Mouse (Mus musculus): Measurements from ENCODE around the gene Sema4a. TPM values are rescaled to one million over a fixed set of nuclear protein-coding genes. Genes with fewer than 3 reads are reported as not detected.

Gene Sema4a
- polyA plus RNA-seq, 1 experiment from 2014 or later, result 19.0 TPM

GRCm38 (mm10) chr3:88449395-88450023, 11.5 kb downstream of the Sema4a start:
- Histone ChIP-seq H3K27me3 (replicated peaks; ENCODE audit: control insufficient read depth, insufficient read depth, low read length) (peaks cover 18% of the 10 kb centered on the region), H3K9ac (ENCODE audit: low read depth, low read length) (peak overlapping the region; percentile 5; the same call in 1 of the 2 replicates), H3K9me3 (ENCODE audit: control insufficient read depth, low read length) (no peaks in the 10 kb centered on the region), H3K4me2 (peak overlapping the region; percentile 46), H3K36me3 (ENCODE audit: control insufficient read depth, insufficient read depth, low read length) (no peaks in the 10 kb centered on the region), H3K4me3 (ENCODE audit: low read depth, low read length) (0 out of 2 replicates have a peak overlapping the region, but pooled peaks have one; percentile 22), H3K27ac (ENCODE audit: low read depth, low read length) (no peak overlapping the region), H3K4me1 (replicated peaks; ENCODE audit: control insufficient read depth, insufficient read depth, low read length) (peaks cover 17% of the 10 kb centered on the region)
- DNase-seq (ENCODE audit: low spot score) (no peak), ATAC-seq (replicated peaks; ENCODE audit: low FRiP score) (no peak)
- 12% methylated on average over 21 of the region's 21 CpGs for WGBS

DNA sequence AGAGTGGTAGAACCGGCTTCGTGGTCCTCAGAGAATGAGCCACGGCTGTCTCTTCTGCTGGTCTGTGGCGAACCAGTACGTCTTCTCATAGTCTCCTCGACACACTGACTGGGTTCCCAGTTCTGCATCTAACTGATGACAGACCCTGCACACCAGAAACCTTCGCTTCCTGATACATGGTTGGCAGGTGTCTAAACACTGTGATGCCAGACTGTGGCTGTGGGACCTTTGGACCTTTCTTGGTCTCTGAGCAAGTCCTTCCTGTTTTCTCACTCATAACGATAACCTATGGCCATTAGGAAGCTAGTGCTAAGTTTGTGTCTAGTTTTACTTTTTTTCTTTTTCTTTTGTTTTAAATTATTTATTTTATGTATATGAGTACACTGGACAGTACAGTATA, 12.5 kb downstream of the Sema4a start:
- ATAC-seq (replicated peaks; ENCODE audit: low FRiP score) (no peak), DNase-seq (ENCODE audit: low spot score) (no peak)
- no peak overlapping the region for H3K4me2 ChIP-seq
- no peak overlapping the region for H3K4me3 ChIP-seq (ENCODE audit: low read depth, low read length)
- H3K4me1 ChIP-seq (replicated peaks; ENCODE audit: control insufficient read depth, insufficient read depth, low read length), result peaks cover 12% of the 10 kb centered on the region
- no peaks in the 10 kb centered on the region for H3K9me3 ChIP-seq (ENCODE audit: control insufficient read depth, low read length)
- no peak overlapping the region for H3K9ac ChIP-seq (ENCODE audit: low read depth, low read length)
- H3K27me3 ChIP-seq (replicated peaks; ENCODE audit: control insufficient read depth, insufficient read depth, low read length), result peaks cover 16% of the 10 kb centered on the region
- no peak overlapping the region for H3K27ac ChIP-seq (ENCODE audit: low read depth, low read length)
- WGBS, result 73% methylated on average over 8 of the region's 8 CpGs
- no peaks in the 10 kb centered on the region for H3K36me3 ChIP-seq (ENCODE audit: control insufficient read depth, insufficient read depth, low read length)

GRCm38 (mm10) chr3:88447676-88448183, 13.3 kb downstream of the Sema4a start:
- Histone ChIP-seq H3K27ac (ENCODE audit: low read depth, low read length) (no peak overlapping the region), H3K9ac (ENCODE audit: low read depth, low read length) (no peak overlapping the region), H3K4me3 (ENCODE audit: low read depth, low read length) (no peak overlapping the region), H3K4me2 (no peak overlapping the region), H3K4me1 (replicated peaks; ENCODE audit: control insufficient read depth, insufficient read depth, low read length) (peaks cover 14% of the 10 kb centered on the region), H3K36me3 (ENCODE audit: control insufficient read depth, insufficient read depth, low read length) (no peaks in the 10 kb centered on the region), H3K27me3 (replicated peaks; ENCODE audit: control insufficient read depth, insufficient read depth, low read length) (peaks cover 14% of the 10 kb centered on the region), H3K9me3 (ENCODE audit: control insufficient read depth, low read length) (no peaks in the 10 kb centered on the region)
- DNase-seq (ENCODE audit: low spot score), result no peak
- WGBS, result 49% methylated on average over 8 of the region's 8 CpGs
- ATAC-seq (replicated peaks; ENCODE audit: low FRiP score), result no peak; the same call in 1 of the 2 replicates

GRCm38 (mm10) chr3:88446471-88447123, 14.4 kb downstream of the Sema4a start:
- H3K4me1 ChIP-seq (replicated peaks; ENCODE audit: control insufficient read depth, insufficient read depth, low read length), result peaks cover 14% of the 10 kb centered on the region
- no peak overlapping the region for H3K4me3 ChIP-seq (ENCODE audit: low read depth, low read length)
- no peak overlapping the region for H3K4me2 ChIP-seq
- H3K9ac ChIP-seq (ENCODE audit: low read depth, low read length), result no peak overlapping the region
- ATAC-seq (replicated peaks; ENCODE audit: low FRiP score), result no peak
- 53% methylated on average over 8 of the region's 8 CpGs for WGBS
- H3K27me3 ChIP-seq (replicated peaks; ENCODE audit: control insufficient read depth, insufficient read depth, low read length), result peaks cover 14% of the 10 kb centered on the region
- DNase-seq (ENCODE audit: low spot score), result no peak
- H3K36me3 ChIP-seq (ENCODE audit: control insufficient read depth, insufficient read depth, low read length), result no peaks in the 10 kb centered on the region
- H3K27ac ChIP-seq (ENCODE audit: low read depth, low read length), result no peak overlapping the region
- H3K9me3 ChIP-seq (ENCODE audit: control insufficient read depth, low read length), result no peaks in the 10 kb centered on the region

- Histone ChIP-seq H3K36me3 (ENCODE audit: control insufficient read depth, insufficient read depth, low read length) (no peaks in the 10 kb centered on the region), H3K4me1 (replicated peaks; ENCODE audit: control insufficient read depth, insufficient read depth, low read length) (peaks cover 11% of the 10 kb centered on the region), H3K4me3 (ENCODE audit: low read depth, low read length) (no peak overlapping the region), H3K27me3 (replicated peaks; ENCODE audit: control insufficient read depth, insufficient read depth, low read length) (peaks cover 8% of the 10 kb centered on the region), H3K27ac (ENCODE audit: low read depth, low read length) (no peak overlapping the region), H3K9ac (ENCODE audit: low read depth, low read length) (peak overlapping the region; percentile 36; the same call in 1 of the 2 replicates), H3K4me2 (no peak overlapping the region), H3K9me3 (ENCODE audit: control insufficient read depth, low read length) (no peaks in the 10 kb centered on the region)
- 0 out of 2 replicates have a peak, but pooled peaks have one; percentile 29 for ATAC-seq (replicated peaks; ENCODE audit: low FRiP score)
- no peak for DNase-seq (ENCODE audit: low spot score)
- WGBS, result 56% methylated on average over 7 of the region's 7 CpGs
Observed at GRCm38 (mm10) chr3:88442888-88443287, 18.1 kb downstream of the Sema4a start.

DNA sequence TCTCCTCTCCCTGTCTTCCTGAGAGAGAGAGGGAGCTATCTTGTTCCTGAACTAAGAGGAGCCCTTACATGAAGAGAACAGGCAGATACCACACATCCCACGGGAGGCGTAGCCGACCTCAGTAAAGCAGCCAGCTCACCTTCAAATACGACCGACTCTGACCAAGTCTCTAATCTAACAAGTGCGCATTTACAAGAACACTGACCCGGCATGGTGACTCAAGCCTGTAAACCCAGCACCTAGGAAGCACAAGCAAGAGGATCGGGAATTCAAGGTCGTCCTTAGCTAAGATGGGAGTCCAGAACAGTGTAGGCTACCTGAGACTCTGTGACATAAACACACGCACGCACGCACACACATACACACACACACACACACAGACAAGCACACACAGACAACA, 18.5 kb downstream of the Sema4a start:
- Histone ChIP-seq H3K27ac (ENCODE audit: low read depth, low read length) (no peak overlapping the region), H3K9ac (ENCODE audit: low read depth, low read length) (peak overlapping the region; percentile 36; the same call in 1 of the 2 replicates), H3K9me3 (ENCODE audit: control insufficient read depth, low read length) (no peaks in the 10 kb centered on the region), H3K36me3 (ENCODE audit: control insufficient read depth, insufficient read depth, low read length) (no peaks in the 10 kb centered on the region), H3K4me1 (replicated peaks; ENCODE audit: control insufficient read depth, insufficient read depth, low read length) (peaks cover 12% of the 10 kb centered on the region), H3K27me3 (replicated peaks; ENCODE audit: control insufficient read depth, insufficient read depth, low read length) (peaks cover 8% of the 10 kb centered on the region), H3K4me3 (ENCODE audit: low read depth, low read length) (no peak overlapping the region), H3K4me2 (no peak overlapping the region)
- no peak for ATAC-seq (replicated peaks; ENCODE audit: low FRiP score)
- WGBS, result 79% methylated on average over 12 of the region's 12 CpGs
- DNase-seq (ENCODE audit: low spot score), result no peak

DNA sequence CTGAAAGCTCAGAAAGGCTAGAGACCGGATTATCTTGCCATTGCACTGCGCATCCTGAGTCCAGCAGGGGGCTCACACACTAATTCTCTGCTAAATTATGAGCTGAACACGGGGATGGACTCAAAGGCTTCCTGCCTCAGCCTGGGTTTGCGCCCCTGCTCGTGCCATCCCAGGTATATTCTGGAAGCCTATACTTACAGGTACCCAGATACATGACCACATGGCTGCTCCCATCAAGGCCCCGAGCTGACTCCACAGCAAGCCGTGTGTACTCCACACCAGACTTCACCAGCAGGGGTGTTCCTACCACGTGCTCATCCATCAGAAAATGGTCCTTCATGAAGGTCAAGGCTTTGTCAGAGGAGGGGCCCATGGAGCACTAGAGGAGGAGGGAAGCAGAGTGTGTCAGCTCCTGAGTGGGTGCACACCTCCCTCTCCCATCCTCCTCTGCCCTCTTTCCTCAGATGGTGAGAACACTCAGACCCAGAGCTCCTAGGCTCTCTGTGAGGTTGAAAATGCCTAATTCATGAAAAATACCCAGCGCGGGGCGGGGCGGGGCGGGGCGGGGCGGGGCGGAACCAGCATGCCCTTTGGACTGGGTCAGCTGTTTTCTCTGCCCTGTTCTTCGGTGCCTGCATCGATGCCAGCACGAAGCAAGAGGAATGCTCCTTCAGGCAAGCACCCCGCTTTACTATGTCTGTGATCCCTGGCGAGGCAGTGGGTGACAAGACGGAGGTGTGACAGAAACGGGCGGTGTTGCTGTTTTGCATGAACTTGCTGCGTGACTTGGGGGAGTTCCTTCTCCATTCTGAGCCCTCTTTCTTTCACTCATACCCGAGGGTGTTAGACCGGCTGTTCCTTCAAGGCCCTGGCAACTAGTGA, 20.2 kb downstream of the Sema4a start:
- Histone ChIP-seq H3K4me3 (ENCODE audit: low read depth, low read length) (no peak overlapping the region; the same call in 1 of the 2 replicates), H3K36me3 (ENCODE audit: control insufficient read depth, insufficient read depth, low read length) (no peaks in the 10 kb centered on the region), H3K4me2 (peak overlapping the region; percentile 42), H3K9me3 (ENCODE audit: control insufficient read depth, low read length) (no peaks in the 10 kb centered on the region), H3K27me3 (replicated peaks; ENCODE audit: control insufficient read depth, insufficient read depth, low read length) (peaks cover 8% of the 10 kb centered on the region), H3K4me1 (replicated peaks; ENCODE audit: control insufficient read depth, insufficient read depth, low read length) (peaks cover 18% of the 10 kb centered on the region), H3K9ac (ENCODE audit: low read depth, low read length) (no peak overlapping the region), H3K27ac (ENCODE audit: low read depth, low read length) (no peak overlapping the region)
- WGBS, result 16% methylated on average over 27 of the region's 27 CpGs
- ATAC-seq (replicated peaks; ENCODE audit: low FRiP score) (no peak), DNase-seq (ENCODE audit: low spot score) (no peak)

GRCm38 (mm10) chr3:88439582-88439981, 21.4 kb downstream of the Sema4a start:
- Histone ChIP-seq H3K36me3 (ENCODE audit: control insufficient read depth, insufficient read depth, low read length) (no peaks in the 10 kb centered on the region), H3K27me3 (replicated peaks; ENCODE audit: control insufficient read depth, insufficient read depth, low read length) (peaks cover 8% of the 10 kb centered on the region), H3K9me3 (ENCODE audit: control insufficient read depth, low read length) (no peaks in the 10 kb centered on the region), H3K27ac (ENCODE audit: low read depth, low read length) (no peak overlapping the region), H3K9ac (ENCODE audit: low read depth, low read length) (no peak overlapping the region), H3K4me3 (ENCODE audit: low read depth, low read length) (no peak overlapping the region), H3K4me1 (replicated peaks; ENCODE audit: control insufficient read depth, insufficient read depth, low read length) (peaks cover 18% of the 10 kb centered on the region), H3K4me2 (no peak overlapping the region)
- ATAC-seq (replicated peaks; ENCODE audit: low FRiP score), result no peak
- no peak for DNase-seq (ENCODE audit: low spot score)
- 53% methylated on average over 4 of the region's 4 CpGs for WGBS
